In the genomic region with DNA sequence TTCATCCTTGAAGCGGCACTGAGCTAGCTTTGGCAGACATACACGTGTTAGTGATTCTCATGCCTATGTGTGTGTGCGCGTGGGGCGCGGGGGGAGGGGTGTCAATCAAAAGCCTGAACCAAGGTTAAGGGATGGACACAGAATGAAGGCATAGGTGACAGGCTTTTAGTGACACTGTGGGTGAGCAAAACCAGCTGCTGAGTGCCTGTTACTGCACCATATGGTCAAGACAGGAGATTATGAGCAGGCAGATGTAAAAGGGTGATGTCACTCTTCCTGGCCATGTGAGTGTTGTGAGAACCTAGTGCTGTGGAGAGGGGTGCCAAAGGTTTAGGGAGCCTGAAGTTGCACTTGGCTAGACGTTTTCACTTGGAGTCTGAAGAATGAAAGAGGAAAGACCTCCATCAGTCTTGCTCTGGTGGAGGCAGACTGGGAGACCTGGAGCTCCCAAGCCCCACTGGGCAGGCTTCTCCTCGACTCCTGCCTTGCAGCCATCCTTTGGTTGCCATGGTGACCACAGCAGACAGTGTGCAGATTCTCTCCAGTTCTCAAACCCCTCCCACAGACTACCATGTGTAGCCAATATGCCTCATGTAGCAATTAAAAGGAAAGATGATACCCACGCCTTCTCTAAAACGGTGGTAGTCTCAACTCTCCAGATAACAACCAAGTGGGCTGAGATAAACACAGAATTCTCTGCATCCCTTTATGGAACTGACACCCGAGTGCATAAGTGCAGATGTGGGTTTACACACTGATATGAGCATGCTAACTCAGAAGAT, we compare ENCODE assay signal across 7 mouse cellular contexts. TPM values are rescaled to one million over a fixed set of nuclear protein-coding genes. Genes with fewer than 3 reads are reported as not detected.
DNase-seq lines count a peak whose midpoint lies in the region; ATAC-seq lines count a peak whose summit lies in the region.

No protein-coding gene starts in this region.

- peak; percentile 84 for ATAC-seq in megakaryocyte progenitor cell, adult 5-6 weeks (replicated peaks; ENCODE audit: poor library complexity)
- peak; percentile 67; the same call in 1 of the 2 replicates for ATAC-seq in stomach, embryonic 15.5 days (ENCODE audit: insufficient read depth, low FRiP score, low read depth)
- ATAC-seq in granulocyte monocyte progenitor cell, adult 5-6 weeks (replicated peaks; ENCODE audit: poor library complexity, severe bottlenecking), result no peak

- H3K4me2 ChIP-seq in stomach, embryonic 15.5 days, result no peak overlapping the region

- no peaks in the 10 kb centered on the region for H3K36me3 ChIP-seq in stomach, embryonic 15.5 days

- H3K4me3 ChIP-seq in stomach, embryonic 15.5 days (replicated peaks), result no peak overlapping the region

- H3K4me1 ChIP-seq in stomach, embryonic 15.5 days, result peaks cover 7% of the 10 kb centered on the region; the same call in 1 of the 2 replicates

- H3K27ac ChIP-seq in stomach, embryonic 15.5 days, result no peak overlapping the region

- WGBS in stomach, embryonic 15.5 days, result 39% methylated on average over 11 of the region's 11 CpGs

- H3K9me3 ChIP-seq in stomach, embryonic 15.5 days, result no peaks in the 10 kb centered on the region

- DNase-seq in NIH3T3 (ENCODE audit: low read depth), result peak; percentile 32
- DNase-seq in c-Kit-positive CD71-negative TER-119-negative erythroid progenitor cells, embryonic 14.5 days (ENCODE audit: low read depth), result peak; percentile 25
- peak; percentile 85 to 88 for DNase-seq in frontal cortex, adult 2 months (ENCODE audit: extremely low spot score in 1 of 2, low spot score in 1 of 2)
- DNase-seq in layer of hippocampus, adult 9-11 months, result peak; percentile 94

- H3K27me3 ChIP-seq in stomach, embryonic 15.5 days (replicated peaks), result no peaks in the 10 kb centered on the region

- H3K9ac ChIP-seq in stomach, embryonic 15.5 days, result no peak overlapping the region

RNA-seq across cellular contexts. Expression of gene Ripor2, which starts 5.5 kb away (rescaled TPM):
- polyA plus RNA-seq in frontal cortex, adult 2 months (2012; rRNA removed), result 28.2 and 33.2 TPM in 2 replicates
- 37.6 and 50.4 TPM in 2 replicates for total RNA-seq in megakaryocyte progenitor cell, adult 5-6 weeks (2015)
- 24.0 and 28.9 TPM in 2 replicates for total RNA-seq in megakaryocyte progenitor cell, adult 5-6 weeks (2017)
- polyA plus RNA-seq in stomach, embryonic 15.5 days (2015; fragmentation: Nextera tagmentation; extraction: Ambion mirVana), result 2.7 and 3.3 TPM in 2 replicates
- 41.1 and 65.7 TPM in 2 replicates for total RNA-seq in granulocyte monocyte progenitor cell, adult 5-6 weeks (2014; fragmentation: Nextera tagmentation)
- total RNA-seq in granulocyte monocyte progenitor cell, adult 5-6 weeks (2017), result 27.8 and 33.5 TPM in 2 replicates

Comparison
In these comparisons a context has a peak if more than half of its experiments do, and no peak if none do; other contexts are left out.
1. DNase-seq: peak in every context shown above with its lines; median percentile 94 in layer of hippocampus, adult 9-11 months; 86 in frontal cortex, adult 2 months; 32 in NIH3T3; 25 in c-Kit-positive CD71-negative TER-119-negative erythroid progenitor cells, embryonic 14.5 days.